Mouse (Mus musculus) stomach, embryonic 15.5 days (tissue): ENCODE data around the gene Lipo4. TPM values are rescaled to one million over a fixed set of nuclear protein-coding genes. Genes with fewer than 3 reads are reported as not detected.
"Not testable (repeated sequence)": the region's sequence is repeated elsewhere in the genome, so short reads cannot be mapped to it uniquely, and the experiment has no call there.

ENCODE experiments used
- ATAC-seq: fragments of 200-750 bp; cut with Nextera tagmentation; 2 replicates; pipeline ENCODE4 v1.8.0; 2017; ENCODE audit warnings: low read depth, moderate number of reproducible peaks, moderate TSS enrichment; ENCODE audit not compliant: insufficient read depth, low FRiP score
- H3K27ac ChIP-seq: fragments of 300-500 bp; sonication (generic); 2 replicates; pipeline ENCODE4 v1.5.1; 2015; ENCODE audit warnings: mild to moderate bottlenecking, inconsistent platforms
- H3K27me3 ChIP-seq: fragments of 300-500 bp; sonication (generic); replicated peaks from 2 replicates; pipeline ENCODE4 v1.6.1; 2015; ENCODE audit warnings: inconsistent platforms
- H3K36me3 ChIP-seq: fragments of 300-500 bp; sonication (generic); 2 replicates; pipeline ENCODE4 v1.6.1; 2015; ENCODE audit warnings: inconsistent platforms
- H3K4me1 ChIP-seq: fragments of 300-500 bp; sonication (generic); 2 replicates; pipeline ENCODE4 v1.6.1; 2015; ENCODE audit warnings: inconsistent platforms
- H3K4me2 ChIP-seq: fragments of 300-500 bp; sonication (generic); 2 replicates; pipeline ENCODE4 v1.6.1; 2015; ENCODE audit warnings: mild to moderate bottlenecking, inconsistent platforms
- H3K4me3 ChIP-seq: fragments of 300-500 bp; sonication (generic); replicated peaks from 2 replicates; pipeline ENCODE4 v1.5.1; 2015; ENCODE audit warnings: inconsistent platforms
- H3K9ac ChIP-seq: fragments of 300-500 bp; sonication (generic); 2 replicates; pipeline ENCODE4 v1.6.1; 2015; ENCODE audit warnings: inconsistent platforms
- H3K9me3 ChIP-seq: fragments of 300-500 bp; sonication (generic); 2 replicates; pipeline ENCODE4 v1.6.1; 2016; ENCODE audit warnings: inconsistent platforms
- WGBS: fragments of 180-500 bp; shearing (Covaris S2); methylation state at CpG from one replicate; pipeline ENCODE4 v1.1.7; 2015; 5-methylcytosine and 5-hydroxymethylcytosine counted together
- polyA plus RNA-seq: library from polyadenylated mRNA; unstranded; fragments of >200 nt; fragmentation: Nextera tagmentation; extraction: Ambion mirVana; gene quantifications from 2 replicates; pipeline ENCODE4 v1.2.1, GENCODE M21; 2015

Gene Lipo4
- not detected in 2 replicates for polyA plus RNA-seq

DNA sequence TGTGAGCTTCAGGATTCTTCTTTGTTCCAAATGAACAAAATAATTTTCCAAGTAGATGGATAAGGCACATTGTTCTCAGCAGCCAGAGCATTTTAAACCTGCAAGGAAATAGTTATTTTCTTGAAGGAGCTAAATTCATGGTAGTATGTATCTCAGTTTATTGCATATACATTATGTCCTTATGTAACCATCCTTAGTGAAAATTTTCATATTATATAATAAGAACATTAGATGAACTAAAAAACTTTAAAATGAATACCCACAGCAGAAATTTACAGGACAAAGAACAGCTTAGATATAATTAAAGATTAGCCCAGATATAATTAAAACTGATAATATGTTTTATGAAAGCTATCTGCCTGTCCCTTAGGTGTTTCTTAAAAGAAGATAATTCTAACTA, at the start of gene Lipo4:
TSS of gene Lipo4 (minus strand) at position 101 of the 400 bp plus-strand sequence.
- Histone ChIP-seq H3K36me3 (no peaks in the 10 kb centered on the region), H3K9me3 (no peaks in the 10 kb centered on the region), H3K9ac (no peak within 1 kb of the TSS), H3K4me1 (no peaks in the 10 kb centered on the region), H3K4me2 (no peak within 1 kb of the TSS), H3K27ac (no peak within 1 kb of the TSS), H3K4me3 (no peak within 1 kb of the TSS), H3K27me3 (no peaks in the 10 kb centered on the region)
- ATAC-seq: no peak

DNA sequence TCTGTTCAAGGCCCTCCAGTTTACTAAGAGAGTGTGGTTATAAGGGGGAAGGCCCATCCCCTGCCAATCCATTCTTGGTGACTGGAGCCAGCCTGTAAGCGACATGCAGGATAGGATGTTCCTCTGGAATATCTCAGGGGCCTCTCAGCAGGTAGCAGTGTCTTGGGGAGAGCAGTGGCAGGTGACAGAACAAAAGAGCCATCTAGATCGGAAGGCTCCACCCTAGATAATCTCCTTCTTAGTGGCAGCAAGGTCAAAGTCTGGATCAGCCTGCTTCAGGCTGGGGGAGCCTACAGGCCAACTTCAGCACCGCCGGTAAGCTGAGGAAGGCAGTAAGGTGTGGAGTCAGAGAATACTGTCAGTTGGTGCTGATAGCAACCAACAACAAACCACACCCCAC, 61.2 kb downstream of the Lipo4 start:
- H3K27me3 ChIP-seq, H3K27ac ChIP-seq, H3K9ac ChIP-seq, H3K36me3 ChIP-seq, H3K4me2 ChIP-seq, ATAC-seq, H3K9me3 ChIP-seq, H3K4me1 ChIP-seq, H3K4me3 ChIP-seq: not testable (repeated sequence)
- 41% methylated on average over 4 of the region's 4 CpGs for WGBS

DNA sequence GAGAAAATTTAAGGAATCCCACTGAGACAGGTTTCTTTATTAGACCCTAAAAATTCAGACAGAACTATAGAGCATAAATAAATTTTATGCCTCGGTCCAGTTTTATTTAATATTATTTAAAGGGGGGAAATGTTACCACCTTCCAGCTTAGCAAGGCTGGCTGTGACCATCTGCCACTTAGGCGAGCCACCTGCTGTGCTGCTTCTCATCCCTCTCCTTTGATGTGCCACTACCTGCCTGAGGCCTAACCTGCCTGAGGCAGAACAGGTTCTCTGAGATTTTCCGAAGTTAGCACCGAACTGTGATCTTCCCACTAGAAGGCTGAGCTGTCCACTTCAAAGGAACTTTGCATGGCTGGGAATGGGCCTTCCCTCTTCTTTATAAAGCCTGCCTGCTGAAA, 63.9 kb downstream of the Lipo4 start:
- Histone ChIP-seq H3K9me3 (no peaks in the 10 kb centered on the region), H3K36me3 (no peaks in the 10 kb centered on the region), H3K4me3 (no peak overlapping the region), H3K27me3 (no peaks in the 10 kb centered on the region), H3K27ac (no peak overlapping the region), H3K4me2 (no peak overlapping the region), H3K4me1 (no peaks in the 10 kb centered on the region), H3K9ac (no peak overlapping the region)
- ATAC-seq: no peak
- WGBS: 66% methylated on average over 4 of the region's 4 CpGs

Other genes with a start within 250 kb of the Lipo4 start
- gene Rnls, start 125.5 kb downstream of the Lipo4 start, polyA plus RNA-seq: 7.4 and 7.5 TPM in 2 replicates
- not detected in 2 replicates for gene Gm8978, start 107.5 kb upstream of the Lipo4 start, polyA plus RNA-seq
- gene Lipo2, start 233.6 kb upstream of the Lipo4 start, polyA plus RNA-seq: 0.24 and 0.58 TPM in 2 replicates
- 13.8 and 14.5 TPM in 2 replicates for gene Lipo3, start 244.2 kb upstream of the Lipo4 start, polyA plus RNA-seq